Comparison of ENCODE assay signal across 8 mouse cellular contexts in the genomic region with DNA sequence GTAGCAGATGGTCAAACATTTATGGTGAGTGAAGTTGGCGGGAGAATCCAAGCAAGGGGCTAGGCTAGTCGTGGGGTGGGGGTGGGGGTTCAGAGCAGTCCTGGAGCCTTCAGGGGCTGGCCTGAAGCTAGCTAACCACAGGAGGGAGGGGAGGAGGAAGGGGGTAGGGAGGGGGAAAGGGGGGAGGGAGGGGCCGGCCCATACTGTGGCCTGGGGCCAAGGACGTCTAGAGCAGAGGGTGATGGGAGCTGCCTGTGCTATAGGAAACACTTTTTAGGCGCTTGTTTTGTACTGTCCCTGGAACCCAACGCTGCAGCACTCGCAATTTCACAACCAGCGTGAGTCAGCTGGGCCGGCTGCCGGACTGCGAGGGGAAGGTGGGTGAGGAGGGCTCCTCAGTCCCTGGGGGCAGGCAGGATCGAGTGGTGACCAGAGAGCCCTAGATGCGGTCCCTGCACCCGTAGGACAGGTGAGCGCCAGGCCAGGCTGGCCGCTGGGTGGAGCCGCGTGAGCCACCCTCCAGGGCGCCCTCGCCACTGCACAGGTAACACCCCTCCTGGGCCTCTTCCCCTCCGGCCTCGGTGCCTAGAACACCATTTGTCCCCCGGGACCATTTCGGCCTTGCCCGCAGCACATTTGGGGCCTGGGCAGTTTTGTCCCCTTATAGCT. TPM values are rescaled to one million over a fixed set of nuclear protein-coding genes. Genes with fewer than 3 reads are reported as not detected.
DNase-seq lines count a peak whose midpoint lies in the region; ATAC-seq lines count a peak whose summit lies in the region.

No protein-coding gene starts in this region.

- H3K36me3 ChIP-seq in embryonic facial prominence, embryonic 13.5 days, result no peaks in the 10 kb centered on the region
- H3K36me3 ChIP-seq in heart, embryonic 12.5 days, result 0 out of 2 replicates have a peak, but pooled peaks cover 2% of the 10 kb centered on the region
- H3K36me3 ChIP-seq in kidney, embryonic 15.5 days, result no peaks in the 10 kb centered on the region
- no peaks in the 10 kb centered on the region for H3K36me3 ChIP-seq in liver, embryonic 15.5 days (replicated peaks)
- H3K36me3 ChIP-seq in stomach, embryonic 14.5 days (ENCODE audit: control insufficient read depth, insufficient read depth, low read length), result no peaks in the 10 kb centered on the region

- peak overlapping the region; percentile 63 for H3K4me2 ChIP-seq in embryonic facial prominence, embryonic 13.5 days
- peak overlapping the region; percentile 72 for H3K4me2 ChIP-seq in heart, embryonic 12.5 days
- H3K4me2 ChIP-seq in kidney, embryonic 15.5 days, result peak overlapping the region; percentile 68
- H3K4me2 ChIP-seq in liver, embryonic 15.5 days, result peak overlapping the region; percentile 75
- peak overlapping the region; percentile 55 for H3K4me2 ChIP-seq in stomach, embryonic 14.5 days (replicated peaks; ENCODE audit: low read depth, low read length)

- peak overlapping the region; percentile 80 for H3K9ac ChIP-seq in embryonic facial prominence, embryonic 13.5 days
- peak overlapping the region; percentile 78 for H3K9ac ChIP-seq in heart, embryonic 12.5 days
- peak overlapping the region; percentile 60 for H3K9ac ChIP-seq in kidney, embryonic 15.5 days
- H3K9ac ChIP-seq in liver, embryonic 15.5 days, result peak overlapping the region; percentile 52
- peak overlapping the region; percentile 53 for H3K9ac ChIP-seq in stomach, embryonic 14.5 days (replicated peaks; ENCODE audit: low read depth, low read length)

- H3K27ac ChIP-seq in embryonic facial prominence, embryonic 13.5 days, result peak overlapping the region; percentile 66
- H3K27ac ChIP-seq in heart, embryonic 12.5 days (ENCODE audit: poor library complexity, severe bottlenecking), result peak overlapping the region; percentile 71
- H3K27ac ChIP-seq in kidney, embryonic 15.5 days, result peak overlapping the region; percentile 89
- peak overlapping the region; percentile 76 for H3K27ac ChIP-seq in liver, embryonic 15.5 days (replicated peaks)
- peak overlapping the region; percentile 80 for H3K27ac ChIP-seq in stomach, embryonic 14.5 days (ENCODE audit: low read length)

- 23% methylated on average over 23 of the region's 25 CpGs for WGBS in embryonic facial prominence, embryonic 13.5 days
- 11% methylated on average over 25 of the region's 25 CpGs for WGBS in heart, embryonic 12.5 days
- WGBS in kidney, embryonic 15.5 days, result 30% methylated on average over 25 of the region's 25 CpGs
- 21% methylated on average over 25 of the region's 25 CpGs for WGBS in liver, embryonic 15.5 days (ENCODE audit: insufficient replicate concordance)
- 22% methylated on average over 25 of the region's 25 CpGs for WGBS in stomach, embryonic 14.5 days

- H3K4me3 ChIP-seq in embryonic facial prominence, embryonic 13.5 days, result peak overlapping the region; percentile 62
- H3K4me3 ChIP-seq in heart, embryonic 12.5 days, result peak overlapping the region; percentile 71
- peak overlapping the region; percentile 62 for H3K4me3 ChIP-seq in kidney, embryonic 15.5 days (replicated peaks)
- peak overlapping the region; percentile 59 for H3K4me3 ChIP-seq in liver, embryonic 15.5 days (replicated peaks)
- peak overlapping the region; percentile 53 for H3K4me3 ChIP-seq in stomach, embryonic 14.5 days (ENCODE audit: low read depth, low read length)

- DNase-seq in B cell, adult 2 months, result peak; percentile 66 to 70
- DNase-seq in adrenal gland, adult 8-10 months, result peak; percentile 37
- DNase-seq in natural killer cell, adult 2 months (ENCODE audit: low spot score in 2 of 2), result peak; percentile 24 to 39

- H3K9me3 ChIP-seq in embryonic facial prominence, embryonic 13.5 days, result no peaks in the 10 kb centered on the region
- H3K9me3 ChIP-seq in heart, embryonic 12.5 days (replicated peaks), result no peaks in the 10 kb centered on the region
- no peaks in the 10 kb centered on the region for H3K9me3 ChIP-seq in kidney, embryonic 15.5 days (replicated peaks)
- H3K9me3 ChIP-seq in liver, embryonic 15.5 days (replicated peaks), result no peaks in the 10 kb centered on the region
- H3K9me3 ChIP-seq in stomach, embryonic 14.5 days (ENCODE audit: control insufficient read depth, low read depth, low read length), result no peaks in the 10 kb centered on the region

- ATAC-seq in embryonic facial prominence, embryonic 13.5 days (ENCODE audit: insufficient number of reproducible peaks, insufficient read depth, low FRiP score, low TSS enrichment, low read depth), result peak; percentile 81
- ATAC-seq in heart, embryonic 12.5 days (ENCODE audit: insufficient number of reproducible peaks, low FRiP score), result peak; percentile 89
- ATAC-seq in kidney, embryonic 15.5 days (replicated peaks; ENCODE audit: low FRiP score), result peak; percentile 92
- peak; percentile 77 for ATAC-seq in liver, embryonic 15.5 days (ENCODE audit: insufficient read depth)
- ATAC-seq in stomach, embryonic 14.5 days (ENCODE audit: insufficient number of reproducible peaks, insufficient read depth, low FRiP score, low read depth), result peak; percentile 91

- H3K4me1 ChIP-seq in embryonic facial prominence, embryonic 13.5 days, result no peaks in the 10 kb centered on the region
- H3K4me1 ChIP-seq in heart, embryonic 12.5 days (replicated peaks), result no peaks in the 10 kb centered on the region
- H3K4me1 ChIP-seq in kidney, embryonic 15.5 days, result no peaks in the 10 kb centered on the region
- H3K4me1 ChIP-seq in liver, embryonic 15.5 days (replicated peaks), result 0 out of 2 replicates have a peak, but pooled peaks cover 5% of the 10 kb centered on the region
- H3K4me1 ChIP-seq in stomach, embryonic 14.5 days (ENCODE audit: control insufficient read depth, insufficient read depth, low read length), result 0 out of 2 replicates have a peak, but pooled peaks cover 3% of the 10 kb centered on the region

- peaks cover 9% of the 10 kb centered on the region; the same call in 1 of the 2 replicates for H3K27me3 ChIP-seq in embryonic facial prominence, embryonic 13.5 days
- H3K27me3 ChIP-seq in heart, embryonic 12.5 days (replicated peaks), result no peaks in the 10 kb centered on the region
- peaks cover 8% of the 10 kb centered on the region; the same call in 1 of the 2 replicates for H3K27me3 ChIP-seq in kidney, embryonic 15.5 days
- H3K27me3 ChIP-seq in liver, embryonic 15.5 days, result 0 out of 2 replicates have a peak, but pooled peaks cover 2% of the 10 kb centered on the region
- no peaks in the 10 kb centered on the region for H3K27me3 ChIP-seq in stomach, embryonic 14.5 days (ENCODE audit: control insufficient read depth, insufficient read depth, low read length)

RNA-seq across cellular contexts. Expression of gene Ctps2, which starts 0.5 kb away (rescaled TPM):
- 10 to 100 TPM; 68.1 to 84.6 (median 77.2) TPM for total RNA-seq in adrenal gland, adult 8-10 months (2022)
- polyA plus RNA-seq in embryonic facial prominence, embryonic 13.5 days (2015; fragmentation: Nextera tagmentation; extraction: Ambion mirVana), result 78.8 and 90.8 TPM in 2 replicates
- polyA plus RNA-seq in heart, embryonic 12.5 days (2016; fragmentation: Nextera tagmentation; extraction: Ambion mirVana), result 59.7 and 60.3 TPM in 2 replicates
- polyA plus RNA-seq in kidney, embryonic 15.5 days (2015; fragmentation: Nextera tagmentation; extraction: Ambion mirVana), result 92.1 and 93.8 TPM in 2 replicates
- polyA plus RNA-seq in liver, embryonic 15.5 days (2015; fragmentation: Nextera tagmentation; extraction: Ambion mirVana), result 43.1 and 46.9 TPM in 2 replicates
- polyA plus RNA-seq in stomach, embryonic 14.5 days (2014; fragmentation: Nextera tagmentation; extraction: Ambion mirVana), result 97.3 and 103 TPM in 2 replicates

RNA-seq across cellular contexts. Expression of gene Syap1, which starts 13.3 kb away (rescaled TPM):
- total RNA-seq in adrenal gland, adult 8-10 months (2022), result 10 to 100 TPM; 72.3 to 92.9 (median 81.5) TPM
- polyA plus RNA-seq in embryonic facial prominence, embryonic 13.5 days (2015; fragmentation: Nextera tagmentation; extraction: Ambion mirVana), result 45.0 and 48.6 TPM in 2 replicates
- 30.6 and 32.4 TPM in 2 replicates for polyA plus RNA-seq in heart, embryonic 12.5 days (2016; fragmentation: Nextera tagmentation; extraction: Ambion mirVana)
- 41.4 and 44.1 TPM in 2 replicates for polyA plus RNA-seq in kidney, embryonic 15.5 days (2015; fragmentation: Nextera tagmentation; extraction: Ambion mirVana)
- polyA plus RNA-seq in liver, embryonic 15.5 days (2015; fragmentation: Nextera tagmentation; extraction: Ambion mirVana), result 11.8 TPM in 2 replicates
- polyA plus RNA-seq in stomach, embryonic 14.5 days (2014; fragmentation: Nextera tagmentation; extraction: Ambion mirVana), result 42.9 and 49.1 TPM in 2 replicates

Comparison
In these comparisons a context has a peak if more than half of its experiments do, and no peak if none do; other contexts are left out.
1. Peak in every context shown above with its lines: DNase-seq, ATAC-seq, H3K4me3 ChIP-seq and H3K27ac ChIP-seq.